Mouse (Mus musculus): ENCODE results near the gene Sipa1l2.

GRCm38 (mm10) chr8:125616039-125616438, 46.4 kb upstream of the Sipa1l2 start:
- TF ChIP-seq CTCF (IDR thresholded peaks at IDR 0.05; ENCODE audit: low read depth, low read length) (no peak), GATA1 (IDR thresholded peaks at IDR 0.05; ENCODE audit: borderline replicate concordance, low read length) (no peak), TAL1 (conservative IDR thresholded peaks at IDR 0.05; ENCODE audit: low read depth, low read length) (no peak)
